In genomic region chr7:114088918-114089317, GRCm38 (mm10) we compare ENCODE assay signal across 21 mouse cellular contexts. TPM values are rescaled to one million over a fixed set of nuclear protein-coding genes. Genes with fewer than 3 reads are reported as not detected.
DNase-seq lines count a peak whose midpoint lies in the region; ATAC-seq and TF ChIP-seq lines count a peak whose summit lies in the region.
"Had no signal": no experiment of that assay in that cellular context is flagged by ENCODE, and none has a peak within 500 bp of the region (broad histone marks: within the 10 kb centered on the region; RNA-seq: fewer than 3 reads in every experiment).

No protein-coding gene starts in this region.

- TF ChIP-seq POLR2A in small intestine, adult 2 months (IDR thresholded peaks at IDR 0.05; ENCODE audit: low read depth, low read length) = no peak

- H3K9ac ChIP-seq in heart, embryonic 13.5 days = no peak overlapping the region
- no peak overlapping the region for H3K9ac ChIP-seq in intestine, embryonic 15.5 days
- H3K9ac ChIP-seq: embryonic facial prominence, embryonic 13.5 days; forebrain, embryonic 12.5 days; forebrain, postnatal 0 days; hindbrain, embryonic 13.5 days had no signal

- peak overlapping the region; percentile 6; the same call in 1 of the 2 replicates for H3K27ac ChIP-seq in heart, embryonic 13.5 days (replicated peaks)
- peak overlapping the region; percentile 44; the same call in 1 of the 2 replicates for H3K27ac ChIP-seq in intestine, embryonic 15.5 days
- peak overlapping the region; percentile 82 for H3K27ac ChIP-seq in small intestine, adult 2 months (ENCODE audit: insufficient read depth, low read depth, low read length)
- H3K27ac ChIP-seq: embryonic facial prominence, embryonic 13.5 days; forebrain, embryonic 12.5 days; hindbrain, embryonic 13.5 days; hindbrain, postnatal 0 days had no signal

- no peaks in the 10 kb centered on the region for H3K36me3 ChIP-seq in heart, embryonic 13.5 days
- no peaks in the 10 kb centered on the region for H3K36me3 ChIP-seq in intestine, embryonic 15.5 days
- no peaks in the 10 kb centered on the region for H3K36me3 ChIP-seq in small intestine, adult 2 months (ENCODE audit: control insufficient read depth, insufficient read depth, low read length)
- H3K36me3 ChIP-seq: embryonic facial prominence, embryonic 13.5 days; forebrain, embryonic 12.5 days; G1E; hindbrain, embryonic 13.5 days had no signal

- intact Hi-C loops in left cerebral cortex, postnatal 14 days (cut with DNase I) = loop anchor here (5.0 kb wide), 1 partner anchor 63 kb away; no protein-coding TSS in a partner anchor

- no peaks in the 10 kb centered on the region for H3K9me3 ChIP-seq in heart, embryonic 13.5 days
- H3K9me3 ChIP-seq in intestine, embryonic 15.5 days = no peaks in the 10 kb centered on the region
- H3K9me3 ChIP-seq: embryonic facial prominence, embryonic 13.5 days; forebrain, embryonic 12.5 days; G1E; hindbrain, embryonic 13.5 days had no signal

- H3K4me1 ChIP-seq in heart, embryonic 13.5 days = peaks cover 84% of the 10 kb centered on the region
- peaks cover 16% of the 10 kb centered on the region for H3K4me1 ChIP-seq in intestine, embryonic 15.5 days (replicated peaks)
- H3K4me1 ChIP-seq in small intestine, adult 2 months (ENCODE audit: control insufficient read depth, insufficient read depth, insufficient read length, low read length) = peaks cover 39% of the 10 kb centered on the region

- H3K27me3 ChIP-seq in heart, embryonic 13.5 days (replicated peaks) = no peaks in the 10 kb centered on the region
- no peaks in the 10 kb centered on the region for H3K27me3 ChIP-seq in intestine, embryonic 15.5 days (replicated peaks)
- no peaks in the 10 kb centered on the region for H3K27me3 ChIP-seq in small intestine, adult 2 months (ENCODE audit: control insufficient read depth, insufficient read depth, low read length)
- H3K27me3 ChIP-seq: embryonic facial prominence, embryonic 13.5 days; hindbrain, embryonic 13.5 days had no signal

- 41% methylated on average over 5 of the region's 5 CpGs for WGBS in heart, embryonic 13.5 days
- 54% methylated on average over 5 of the region's 5 CpGs for WGBS in intestine, embryonic 15.5 days
- 24% methylated on average over 5 of the region's 5 CpGs for WGBS in small intestine, adult 2 months

- H3K4me3 ChIP-seq in heart, embryonic 13.5 days = no peak overlapping the region
- H3K4me3 ChIP-seq in intestine, embryonic 15.5 days (replicated peaks) = no peak overlapping the region
- H3K4me3 ChIP-seq in small intestine, adult 2 months (ENCODE audit: low read depth, low read length) = no peak overlapping the region
- H3K4me3 ChIP-seq: embryonic facial prominence, embryonic 13.5 days; forebrain, embryonic 12.5 days; hindbrain, embryonic 13.5 days had no signal

- H3K4me2 ChIP-seq in heart, embryonic 13.5 days = no peak overlapping the region
- no peak overlapping the region; the same call in 1 of the 2 replicates for H3K4me2 ChIP-seq in intestine, embryonic 15.5 days (replicated peaks)
- H3K4me2 ChIP-seq: hindbrain, embryonic 13.5 days had no signal

- TF ChIP-seq CTCF in small intestine, adult 2 months (IDR thresholded peaks at IDR 0.05; ENCODE audit: extremely low read depth, insufficient read length, insufficient replicate concordance, low read depth, low read length) = no peak

- no peak for DNase-seq in heart, adult 11 months
- DNase-seq in left cerebral cortex, postnatal 14 days (ENCODE audit: low spot score in 2 of 2) = no peak
- DNase-seq in c-Kit-positive CD71-positive TER-119-positive erythroid progenitor cells, embryonic 14.5 days (ENCODE audit: low spot score) = no peak
- no peak for DNase-seq in adrenal gland, adult 2 months
- DNase-seq: adrenal gland, postnatal 10 days; B cell, adult 2 months; cerebellum, adult 11-12 months; cerebellum, adult 9-10 months; cerebellum, postnatal 25 days; forebrain, postnatal 0 days; gastrocnemius, postnatal 14 days; heart, postnatal 10 days; kidney, adult 11 months had no signal

- no peak for ATAC-seq in heart, embryonic 13.5 days (ENCODE audit: extremely low read depth, insufficient number of reproducible peaks, low FRiP score, low TSS enrichment)
- peak; percentile 84 for ATAC-seq in intestine, embryonic 15.5 days
- ATAC-seq: forebrain, postnatal 0 days; hindbrain, postnatal 0 days had no signal

RNA-seq across cellular contexts. Expression of gene Rras2, which starts 28.7 kb away (rescaled TPM):
- polyA plus RNA-seq in heart, embryonic 13.5 days (2015; fragmentation: Nextera tagmentation; extraction: Ambion mirVana) = 47.2 and 48.0 TPM in 2 replicates
- 26.6 and 26.8 TPM in 2 replicates for polyA plus RNA-seq in intestine, embryonic 15.5 days (2015; fragmentation: Nextera tagmentation; extraction: Ambion mirVana)
- polyA plus RNA-seq in small intestine, adult 2 months (2012; rRNA removed) = 16.0 and 21.3 TPM in 2 replicates
- 10 to 100 TPM; 43.2 to 47.3 TPM for total RNA-seq in left cerebral cortex, postnatal 14 days (2021)
- total RNA-seq in adrenal gland, adult 2 months (2021) = 10 to 100 TPM; 27.5 TPM
- 14.8 and 24.6 TPM in 2 replicates for polyA plus RNA-seq in adrenal gland, adult 2 months (2012; rRNA removed)
- polyA plus RNA-seq: G1E had no signal

Comparison
In these comparisons a context has a peak if more than half of its experiments do, and no peak if none do; other contexts are left out.
1. H3K27ac ChIP-seq: peak in every context shown above with its lines; median percentile 82 in small intestine, adult 2 months; 44 in intestine, embryonic 15.5 days; 6 in heart, embryonic 13.5 days.